Mouse (Mus musculus): ENCODE results near the gene Rtn1. TPM values are rescaled to one million over a fixed set of nuclear protein-coding genes. Genes with fewer than 3 reads are reported as not detected.

Gene Rtn1
- total RNA-seq, 2 experiments from 2014 or later = 3.3 to 4.6 TPM

- no peak for DNase-seq
- intact Hi-C loops (cut with DNase I; ENCODE audit: low total_unique reads) = no loop called here
Observed at GRCm38 (mm10) chr12:72291266-72291665, 117.6 kb downstream of the Rtn1 start.

- no peak for DNase-seq
- intact Hi-C loops (cut with DNase I; ENCODE audit: low total_unique reads) = no loop called here
Observed at GRCm38 (mm10) chr12:72288215-72288614, 120.6 kb downstream of the Rtn1 start.

- no peak for DNase-seq
- intact Hi-C loops (cut with DNase I; ENCODE audit: low total_unique reads) = no loop called here
Observed at GRCm38 (mm10) chr12:72287332-72288004, 121.4 kb downstream of the Rtn1 start.

GRCm38 (mm10) chr12:72285366-72286345 lies 123.2 kb downstream of the Rtn1 start:
- intact Hi-C loops (cut with DNase I; ENCODE audit: low total_unique reads) = no loop called here
- DNase-seq = peak; percentile 18

DNA sequence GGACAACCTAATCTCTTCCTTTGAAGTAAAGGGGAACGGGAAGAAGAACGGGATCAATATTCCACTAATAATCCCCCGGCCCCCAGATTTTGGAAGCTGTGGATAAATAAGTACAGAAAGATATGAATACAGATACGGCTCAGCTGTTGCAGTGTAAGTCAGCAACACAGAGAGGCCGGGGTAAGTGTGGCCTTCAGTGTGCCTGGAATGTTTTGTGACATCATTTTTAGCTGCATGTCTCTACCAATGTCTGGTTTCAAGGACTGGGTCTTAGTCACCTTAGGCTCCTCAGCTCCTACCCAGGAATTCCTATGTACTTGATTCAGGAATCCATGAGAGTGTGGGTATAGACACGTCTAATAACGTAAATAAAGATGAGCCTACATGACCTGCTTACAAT lies 124.3 kb downstream of the Rtn1 start:
- intact Hi-C loops (cut with DNase I; ENCODE audit: low total_unique reads) = no loop called here
- no peak for DNase-seq

DNA sequence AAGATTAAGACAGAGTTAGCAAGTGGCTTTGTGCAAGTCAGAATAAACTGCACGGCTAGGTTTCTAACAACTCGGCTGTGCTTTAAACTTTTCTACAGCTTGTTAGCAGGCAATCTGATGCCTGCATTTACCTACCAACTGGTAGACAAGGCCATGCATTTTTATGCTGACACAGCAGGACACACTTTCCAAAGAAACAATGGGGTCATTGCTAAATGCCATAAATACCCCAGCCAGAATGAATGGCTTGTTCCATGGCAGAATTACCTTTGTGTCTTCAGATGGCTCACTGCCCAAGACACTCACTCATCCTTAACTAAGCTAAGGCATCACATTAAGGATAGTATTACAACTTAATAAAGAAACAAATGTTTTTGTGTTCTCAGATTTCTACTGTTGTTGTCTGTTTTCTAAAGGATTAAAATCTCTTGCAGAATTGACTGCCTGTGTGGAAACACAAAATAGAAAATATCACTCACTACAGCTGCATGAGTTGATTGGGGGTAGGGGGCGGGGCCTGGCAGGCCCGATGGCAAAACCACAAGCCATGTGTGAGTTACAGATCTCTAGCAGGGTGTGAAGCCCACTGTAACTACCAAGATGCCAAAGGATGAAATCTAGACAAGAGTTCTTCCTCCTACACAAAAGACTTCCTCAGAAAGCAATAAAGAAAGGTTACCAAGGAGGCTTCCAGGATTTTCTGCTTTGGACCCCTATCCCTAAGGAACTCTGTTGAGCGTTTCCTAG lies 129.6 kb downstream of the Rtn1 start:
- DNase-seq = no peak
- intact Hi-C loops (cut with DNase I; ENCODE audit: low total_unique reads) = no loop called here

- peak; percentile 35 for DNase-seq
- intact Hi-C loops (cut with DNase I; ENCODE audit: low total_unique reads) = no loop called here
Observed at GRCm38 (mm10) chr12:72273721-72274414, 135.0 kb downstream of the Rtn1 start.

- DNase-seq = no peak
- intact Hi-C loops (cut with DNase I; ENCODE audit: low total_unique reads) = no loop called here
Observed at GRCm38 (mm10) chr12:72267614-72268013, 141.2 kb downstream of the Rtn1 start.

DNA sequence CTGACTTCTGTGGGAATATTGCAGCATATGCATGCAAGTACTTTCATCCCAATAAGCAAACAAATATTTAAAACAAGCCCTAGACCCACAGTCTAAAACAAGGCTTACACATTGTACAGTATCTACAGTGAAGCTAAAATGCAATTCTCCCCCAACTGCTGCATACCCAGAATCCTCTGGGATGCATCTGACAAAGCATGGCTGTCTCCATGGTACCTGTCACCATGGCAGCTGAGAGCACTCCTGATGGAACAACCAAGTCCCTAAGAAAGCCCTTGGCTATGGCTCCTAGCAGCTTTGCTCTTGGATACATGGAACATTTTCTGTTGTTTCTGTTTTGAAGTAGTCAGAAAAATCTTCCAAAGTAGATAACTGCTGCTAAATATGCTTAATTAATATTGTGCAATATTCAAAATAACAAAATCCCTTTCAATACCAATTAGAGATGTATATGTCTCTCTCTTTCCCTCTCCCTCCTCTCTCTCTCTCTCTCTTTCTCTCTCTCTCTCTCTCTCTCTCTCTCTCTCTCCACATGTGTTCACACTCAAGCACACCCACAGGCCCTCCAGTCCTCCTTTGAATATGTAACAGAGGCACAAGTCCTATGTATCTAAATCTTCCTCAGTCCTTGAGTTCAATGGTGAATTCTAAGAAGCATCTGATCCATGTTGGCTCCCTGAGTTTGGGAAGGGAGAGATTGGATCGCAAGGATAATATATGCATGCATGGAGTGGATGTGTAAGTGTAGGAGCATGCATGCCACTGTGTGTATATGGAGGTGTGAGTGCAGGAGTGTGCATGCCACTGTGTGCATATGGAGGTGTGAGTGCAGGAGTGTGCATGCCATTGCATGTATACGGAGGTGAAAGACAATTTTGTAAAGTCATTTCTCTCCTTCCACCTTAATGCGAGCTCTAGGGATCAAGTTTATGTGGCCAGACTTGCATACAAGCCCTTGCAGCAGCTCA lies 143.3 kb downstream of the Rtn1 start:
- intact Hi-C loops (cut with DNase I; ENCODE audit: low total_unique reads) = no loop called here
- no peak for DNase-seq

- intact Hi-C loops (cut with DNase I; ENCODE audit: low total_unique reads) = no loop called here
Observed at GRCm38 (mm10) chr12:72263213-72264103, 145.4 kb downstream of the Rtn1 start.

GRCm38 (mm10) chr12:72257000-72257399 lies 151.9 kb downstream of the Rtn1 start:
- intact Hi-C loops (cut with DNase I; ENCODE audit: low total_unique reads) = no loop called here
- DNase-seq = no peak

More at GRCm38 (mm10) chr12:72263213-72264103, 145.4 kb downstream of the Rtn1 start:
- no peak for DNase-seq

DNA sequence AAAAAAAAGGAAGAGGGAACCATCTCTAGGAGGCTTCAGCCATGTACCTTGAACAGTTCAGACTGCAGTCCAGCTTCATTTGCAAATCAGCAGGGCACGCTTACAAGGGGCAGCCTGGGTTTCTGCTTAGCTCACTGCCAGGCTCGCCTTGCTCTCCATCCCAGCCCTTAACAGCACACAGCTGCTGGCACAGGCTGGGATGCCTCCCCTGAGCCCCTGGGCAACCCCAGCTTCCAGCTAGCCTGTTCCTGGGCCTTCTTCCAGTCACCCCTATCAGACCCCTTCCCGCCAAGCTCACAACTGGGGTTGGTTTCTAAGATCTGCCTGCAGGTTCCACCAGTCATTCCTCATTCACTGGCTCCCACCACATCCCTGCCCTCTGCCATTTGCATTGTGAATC lies 155.8 kb downstream of the Rtn1 start:
- intact Hi-C loops (cut with DNase I; ENCODE audit: low total_unique reads) = no loop called here
- no peak for DNase-seq

GRCm38 (mm10) chr12:72251890-72252445 lies 156.9 kb downstream of the Rtn1 start:
- intact Hi-C loops (cut with DNase I; ENCODE audit: low total_unique reads) = no loop called here
- no peak for DNase-seq

GRCm38 (mm10) chr12:72244951-72245350 lies 163.9 kb downstream of the Rtn1 start:
- intact Hi-C loops (cut with DNase I; ENCODE audit: low total_unique reads) = no loop called here
- DNase-seq = no peak

DNA sequence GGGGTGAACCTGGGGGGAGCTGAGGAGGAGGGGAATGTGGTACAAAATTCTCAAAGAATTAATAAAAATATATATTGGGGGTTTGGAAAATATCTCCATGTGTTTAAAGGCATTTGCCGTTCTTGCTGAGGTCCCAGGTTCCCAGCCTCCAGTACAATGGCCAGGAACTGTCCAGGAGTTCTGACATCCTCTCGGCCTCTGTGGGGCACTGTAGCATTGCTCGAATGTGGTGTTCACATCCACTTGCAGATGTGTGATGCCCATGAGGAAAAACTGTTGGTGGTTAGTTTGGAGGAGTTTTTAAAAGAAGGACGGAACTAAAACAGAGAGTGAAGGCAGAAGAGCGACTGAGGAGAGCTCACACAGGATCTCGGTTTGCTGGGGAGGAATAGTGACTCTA lies 166.0 kb downstream of the Rtn1 start:
- no peak for DNase-seq
- intact Hi-C loops (cut with DNase I; ENCODE audit: low total_unique reads) = no loop called here

DNA sequence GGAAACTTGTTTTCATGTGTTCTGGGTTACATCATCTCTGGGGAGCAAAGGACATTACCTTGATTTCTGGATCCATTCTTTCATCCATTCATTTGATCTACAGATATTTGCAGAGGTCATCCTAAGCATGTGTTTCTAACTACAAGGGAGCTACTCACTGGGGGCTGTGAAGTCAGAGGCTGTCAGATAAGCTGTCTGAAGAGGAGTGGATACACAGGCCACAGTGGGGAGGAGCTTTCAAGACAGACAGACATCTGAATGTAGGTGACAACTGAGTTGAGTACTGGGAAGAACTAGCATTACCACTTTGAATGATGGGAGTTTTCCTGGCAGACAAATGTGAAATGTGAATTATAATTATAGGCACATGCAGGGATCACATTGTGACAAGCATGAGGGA lies 168.3 kb downstream of the Rtn1 start:
- no peak for DNase-seq
- intact Hi-C loops (cut with DNase I; ENCODE audit: low total_unique reads) = no loop called here

Measured in gastrocnemius, postnatal 14 days (tissue).